Mouse (Mus musculus) layer of hippocampus, postnatal 14 days (tissue): ENCODE results near the gene Stradb. TPM values are rescaled to one million over a fixed set of nuclear protein-coding genes. Genes with fewer than 3 reads are reported as not detected.
A peak's percentile ranks its signal among the peaks of the same experiment; 100 is the strongest.
"Not testable (repeated sequence)": the region's sequence is repeated elsewhere in the genome, so short reads cannot be mapped to it uniquely, and the experiment has no call there.

Experiments used
- DNase-seq, 2 experiments: peaks; one replicate each; pipeline ENCODE4 v3.0.0; 2021 to 2022; ENCODE audit warnings: low spot score in 2 of 2, mixed read lengths in 1 of 2
- total RNA-seq, 2 experiments: library from RNA; stranded (reverse); gene quantifications; 2 replicates each; pipeline ENCODE4 v1.2.3; 2021

The Stradb gene
- total RNA-seq, 2 experiments from 2014 or later = 49.3 to 60.8 TPM

- DNase-seq = not testable (repeated sequence)
Observed at GRCm38 (mm10) chr1:58958789-58959526, 14.4 kb upstream of the Stradb start.

DNA sequence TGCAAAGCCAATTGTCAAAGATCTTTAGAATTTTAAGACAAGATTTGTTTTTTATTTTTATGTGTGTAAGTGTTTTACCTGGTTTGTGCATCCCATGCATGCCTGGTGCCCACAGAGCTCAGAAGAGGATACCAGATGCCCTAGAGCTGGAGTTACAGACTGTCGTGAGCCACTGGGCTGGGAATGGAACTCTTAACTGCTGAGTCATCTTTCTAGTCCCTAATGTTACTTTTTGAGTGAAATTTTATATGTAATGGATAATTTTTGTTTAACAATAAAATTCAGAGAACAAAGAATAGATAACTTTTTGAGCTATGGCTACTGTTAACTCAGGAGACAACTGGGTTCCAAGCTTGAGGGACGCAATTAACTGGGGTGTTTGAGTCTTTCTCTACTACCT, 13.6 kb upstream of the Stradb start:
- DNase-seq = no peak

GRCm38 (mm10) chr1:58961152-58961893, 12.0 kb upstream of the Stradb start:
- DNase-seq = no peak

GRCm38 (mm10) chr1:58962418-58962817, 10.9 kb upstream of the Stradb start:
- DNase-seq = no peak

DNA sequence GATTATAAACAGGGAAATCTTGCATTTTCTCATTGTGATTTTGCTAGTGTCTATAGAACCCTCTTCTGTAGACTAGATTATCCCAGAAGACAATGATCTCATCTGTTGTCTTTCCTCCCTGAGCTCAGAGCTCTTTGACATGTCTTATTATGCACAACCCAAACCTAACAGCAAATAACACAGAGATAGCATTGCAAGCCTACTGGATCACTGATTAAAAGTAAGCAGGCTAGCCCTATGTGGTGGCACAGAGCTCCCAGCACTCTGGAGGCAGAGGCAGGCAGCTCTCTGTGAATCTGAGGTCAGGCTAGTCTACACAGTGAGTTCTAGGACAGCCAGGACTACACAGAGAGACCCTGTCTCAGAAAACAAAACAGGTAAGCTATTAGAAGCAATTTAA, 10.5 kb upstream of the Stradb start:
- DNase-seq = no peak

- DNase-seq = no peak
Observed at GRCm38 (mm10) chr1:58967534-58967933, 5.8 kb upstream of the Stradb start.

GRCm38 (mm10) chr1:58970054-58970453, 3.3 kb upstream of the Stradb start:
- no peak for DNase-seq

- no peak for DNase-seq
Observed at GRCm38 (mm10) chr1:58971097-58971496, 2.2 kb upstream of the Stradb start.

DNA sequence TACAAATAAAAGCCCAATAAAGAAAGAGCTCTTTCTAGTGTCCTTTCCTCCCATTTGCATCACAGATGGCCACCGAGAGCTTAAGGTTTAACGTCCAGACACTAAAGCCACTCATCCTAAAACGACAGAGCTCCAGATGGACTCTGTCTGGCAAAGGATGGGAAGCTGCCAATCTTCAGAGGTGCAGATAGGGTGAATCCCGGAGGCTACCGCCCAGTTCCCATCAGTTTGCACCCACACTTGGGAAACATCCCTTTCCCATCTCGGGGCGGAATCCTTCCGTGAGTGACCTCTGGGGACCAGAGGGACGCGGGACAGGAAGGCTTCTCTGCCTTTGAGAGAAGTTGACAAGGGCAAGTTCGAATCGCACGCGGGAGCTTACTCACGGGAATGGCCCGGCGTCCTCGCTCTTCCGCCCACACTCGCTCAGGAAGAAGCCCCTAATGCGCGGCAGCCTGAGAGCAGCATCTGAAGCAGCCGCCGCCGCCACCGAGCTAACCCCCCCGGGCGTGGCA, 414 bp upstream of the Stradb start:
- no peak for DNase-seq

DNA sequence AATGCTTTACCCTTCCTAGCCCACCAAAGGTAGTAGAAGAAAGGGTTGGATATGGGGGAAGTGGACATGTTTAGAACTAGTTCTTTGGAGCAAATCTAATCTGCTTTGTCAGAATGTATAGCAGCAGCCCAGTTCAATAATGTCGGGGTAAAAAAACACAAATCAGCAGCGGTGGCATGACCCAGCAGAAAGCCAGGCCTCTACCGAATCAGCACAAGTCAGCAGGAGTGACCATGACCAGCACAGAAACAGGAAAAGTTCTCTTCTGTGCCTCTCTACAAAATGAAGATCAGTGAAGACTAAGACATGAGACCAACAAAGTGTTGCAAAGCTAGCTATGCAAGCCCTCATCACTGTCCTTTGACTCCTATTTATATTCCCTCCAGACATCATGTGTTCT, 9.0 kb downstream of the Stradb start:
- no peak for DNase-seq

DNA sequence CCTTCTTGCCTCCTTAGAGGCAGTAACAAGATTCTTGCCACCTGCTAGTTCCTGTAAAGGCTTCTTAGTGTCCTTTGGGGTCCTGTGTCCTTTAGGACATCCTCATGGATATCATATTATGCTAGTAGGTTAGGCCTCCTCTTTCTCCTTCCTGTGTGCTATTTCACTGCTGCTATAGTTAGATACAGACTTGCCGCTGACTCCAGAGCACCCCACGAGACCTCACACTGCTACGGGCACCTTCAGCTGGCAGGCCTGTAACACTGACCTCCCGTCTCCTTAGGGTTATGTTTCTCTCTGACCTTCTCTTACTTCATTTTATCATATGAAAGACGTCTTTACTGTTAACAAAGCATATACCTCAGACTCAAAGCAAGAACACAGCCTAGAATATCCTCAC, 11.3 kb downstream of the Stradb start:
- no peak for DNase-seq

DNA sequence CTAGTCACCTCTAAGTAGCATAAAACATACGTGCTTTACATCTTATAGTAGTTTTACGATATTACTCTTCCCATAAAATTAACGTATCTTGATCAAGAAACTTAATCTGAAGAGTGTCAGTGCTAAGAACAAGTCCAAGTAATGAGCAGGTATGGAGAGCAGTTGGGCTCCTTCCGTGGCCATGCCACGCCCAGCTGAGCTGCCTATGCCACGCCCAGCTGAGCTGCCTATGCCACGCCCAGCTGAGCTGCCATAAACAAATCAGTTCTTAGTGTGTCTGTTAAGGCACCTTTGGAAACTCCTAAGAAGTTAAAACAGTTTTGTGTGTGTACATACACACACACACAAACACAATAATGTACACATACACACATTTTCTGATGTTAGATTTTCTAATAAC, 19.8 kb downstream of the Stradb start:
- no peak for DNase-seq

DNA sequence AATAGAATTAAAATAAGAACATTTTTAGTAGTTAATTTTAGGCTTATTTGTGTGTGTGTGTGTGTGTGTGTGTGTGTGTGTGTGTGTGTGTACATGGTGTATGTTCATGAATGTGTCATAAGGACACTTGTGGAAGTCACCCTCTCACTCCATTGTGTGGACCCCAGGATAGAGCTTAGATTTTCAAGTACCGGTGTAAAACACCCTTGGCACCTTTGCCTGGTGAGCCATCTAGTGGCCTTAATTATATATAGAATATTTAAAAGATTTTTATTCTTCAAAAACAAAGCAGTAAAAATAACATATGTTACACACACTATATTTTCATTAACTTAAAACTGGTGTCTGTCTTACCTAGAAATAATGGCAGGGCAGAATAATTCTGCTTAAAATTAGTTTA, 20.4 kb downstream of the Stradb start:
- no peak for DNase-seq

GRCm38 (mm10) chr1:58995313-58995712, 22.0 kb downstream of the Stradb start:
- no peak for DNase-seq

GRCm38 (mm10) chr1:59009250-59009649, 35.9 kb downstream of the Stradb start:
- peak in 1 of 2 experiments; percentile 26 for DNase-seq

DNA sequence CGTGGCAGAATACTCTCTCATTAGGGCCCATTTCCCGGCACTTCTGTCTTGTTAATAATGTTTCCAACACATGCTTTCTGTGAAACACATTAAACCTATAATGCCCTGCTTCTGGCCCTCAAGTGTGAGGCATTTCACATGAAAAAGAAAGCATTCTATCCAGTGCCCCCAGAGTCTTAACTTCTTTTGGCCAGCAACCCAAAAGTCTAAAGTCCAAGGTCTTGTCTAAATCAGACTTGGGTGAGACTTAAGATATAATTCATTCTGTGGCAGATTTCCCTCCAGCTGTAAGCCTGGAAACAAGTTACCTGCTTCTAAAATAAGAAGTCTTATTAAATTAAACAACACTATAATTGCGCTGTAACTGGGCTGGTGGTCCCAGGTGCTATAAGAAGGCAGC, 48.2 kb downstream of the Stradb start:
- DNase-seq = no peak

DNA sequence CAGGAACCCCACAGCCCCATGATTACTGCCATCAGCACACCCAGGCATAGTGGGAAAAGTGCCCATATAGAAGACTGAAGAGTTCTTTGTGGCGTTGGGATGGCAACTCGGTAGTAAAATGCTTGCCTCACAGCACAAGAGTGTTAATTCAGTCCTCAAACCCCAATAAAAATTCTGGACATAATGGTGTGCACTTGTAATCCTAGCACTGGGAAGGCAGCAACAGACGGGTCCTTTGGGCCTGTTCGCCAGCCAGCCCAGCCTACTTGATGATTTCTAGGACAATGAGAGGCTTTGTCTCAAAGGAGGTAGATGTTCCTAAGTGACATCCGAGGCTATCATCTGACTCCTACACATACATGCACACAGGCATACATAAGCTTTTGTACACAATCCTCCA, 64.4 kb downstream of the Stradb start:
- DNase-seq = peak in 1 of 2 experiments; percentile 4

Other genes starting within 250 kb of the Stradb start
- 1 to 10 TPM; 3.3 to 3.8 TPM for gene Casp8, start 178.1 kb upstream of the Stradb start, total RNA-seq
- gene Trak2, start 92 bp upstream of the Stradb start, total RNA-seq = 100 to 1,000 TPM; 201 to 209 TPM
- gene C2cd6, start 121.4 kb downstream of the Stradb start, total RNA-seq = not detected
- 10 to 100 TPM; 28.3 to 29.5 TPM for gene Tmem237, start 146.9 kb downstream of the Stradb start, total RNA-seq
- gene Mpp4, start 189.9 kb downstream of the Stradb start, total RNA-seq = 1 to 10 TPM; 1.1 to 1.4 TPM